Mouse (Mus musculus) bone marrow, adult 2 months (tissue): Measurements from ENCODE around the gene Pitpnb.

Source experiments
- CTCF ChIP-seq: fragments of 200-500 bp; IDR thresholded peaks from 2 replicates; pipeline ENCODE4 v1.5.1; 2011; ENCODE audit warnings: low read length, control low read depth; ENCODE audit not compliant: control insufficient read depth, insufficient read depth
- POLR2A ChIP-seq: fragments of 200-500 bp; IDR thresholded peaks from 2 replicates; pipeline ENCODE4 v1.6.1; 2011; ENCODE audit warnings: low read depth, mild to moderate bottlenecking, control low read depth, low read length, borderline replicate concordance; ENCODE audit not compliant: control insufficient read depth

GRCm38 (mm10) chr5:111429726-111430125, 99.2 kb downstream of the Pitpnb start:
- TF ChIP-seq CTCF (no peak), POLR2A (no peak)
